Mouse (Mus musculus): ENCODE data around the gene A3galt2. TPM values are rescaled to one million over a fixed set of nuclear protein-coding genes. Genes with fewer than 3 reads are reported as not detected.
A peak's percentile ranks its signal among the peaks of the same experiment; 100 is the strongest.

Gene A3galt2
- total RNA-seq, 2 experiments from 2014 or later: 0.09 to 0.11 TPM

DNA sequence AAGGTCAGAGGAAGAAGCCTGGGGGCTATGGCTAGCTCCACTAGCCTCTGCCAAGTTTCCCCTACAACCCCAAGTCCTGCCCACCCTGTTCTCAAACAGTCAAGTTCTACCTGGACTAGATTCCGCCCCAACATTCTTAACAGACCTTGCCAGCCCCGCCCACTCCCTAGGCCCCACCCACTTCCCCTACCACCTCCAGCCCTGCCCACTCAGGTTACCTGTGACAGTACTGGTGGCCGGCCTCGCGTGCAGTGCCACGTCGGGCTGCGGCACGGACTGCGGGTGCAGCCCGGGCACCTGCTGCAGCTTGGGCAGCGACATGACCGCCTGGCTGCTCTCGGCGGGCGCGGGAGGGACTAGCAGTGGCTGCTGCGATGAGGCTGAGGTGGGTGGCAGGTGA, 34.5 kb downstream of the A3galt2 start:
- ATAC-seq (ENCODE audit: poor library complexity, severe bottlenecking): no peak

DNA sequence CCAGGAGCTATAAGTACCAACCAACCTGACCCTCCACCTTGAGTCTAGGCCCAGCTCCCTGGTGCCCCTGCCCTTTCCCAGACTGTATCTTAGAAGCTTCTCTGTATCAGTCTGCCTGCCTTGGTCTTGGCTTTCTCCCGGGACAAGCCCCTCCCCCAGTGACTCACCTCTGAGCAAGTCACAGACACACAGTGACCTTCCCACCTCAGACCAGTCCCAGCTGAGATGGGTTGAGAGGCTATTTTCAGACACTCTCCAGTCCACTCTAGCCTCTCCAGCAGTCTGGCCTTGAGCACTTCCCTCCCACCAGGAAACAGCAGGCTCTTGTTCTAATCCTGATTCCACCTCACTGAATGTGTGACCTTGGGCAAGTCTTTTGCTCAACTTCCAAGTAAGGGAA, 38.5 kb downstream of the A3galt2 start:
- ATAC-seq (ENCODE audit: poor library complexity, severe bottlenecking): no peak

DNA sequence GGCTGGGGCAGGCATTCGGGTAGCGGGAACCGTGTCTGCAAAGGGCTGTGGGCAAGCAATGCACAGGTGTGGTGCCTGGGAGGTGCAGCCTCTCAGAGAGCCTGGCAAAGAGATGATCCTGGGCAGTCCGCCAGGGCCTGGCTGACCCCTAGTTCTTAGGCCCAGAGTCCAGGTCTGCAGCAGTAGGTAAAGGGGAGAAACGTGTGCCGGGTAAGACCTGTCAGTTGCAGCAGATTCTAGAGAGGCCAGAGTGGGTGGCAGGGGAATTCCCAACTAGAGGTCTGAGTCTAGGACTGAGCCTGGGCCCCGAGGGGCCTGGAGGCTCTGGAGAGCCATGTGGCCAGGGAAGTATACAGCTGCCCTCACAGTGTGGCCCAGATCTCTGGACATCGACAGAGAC, 39.0 kb downstream of the A3galt2 start:
- no peak for ATAC-seq (ENCODE audit: poor library complexity, severe bottlenecking)

DNA sequence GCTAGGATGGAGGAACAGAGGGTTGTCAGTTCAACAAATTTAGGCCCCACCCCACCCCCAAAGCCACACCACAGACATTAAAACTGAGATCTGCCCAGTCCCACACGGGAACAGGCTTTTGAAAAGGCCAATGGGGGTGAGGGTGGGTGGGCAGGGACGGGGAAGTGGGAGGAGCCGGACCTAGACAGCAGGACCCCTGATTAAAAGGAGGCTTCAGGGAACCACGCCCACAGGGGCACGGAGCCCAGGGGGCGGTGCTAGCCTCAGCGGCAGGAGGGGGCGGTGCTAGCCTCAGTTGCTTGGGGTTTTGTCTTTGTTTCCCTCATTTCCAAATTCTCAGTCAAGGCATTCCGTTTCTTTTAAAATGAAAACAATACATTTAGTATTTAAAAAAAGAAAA, 40.4 kb downstream of the A3galt2 start:
- ATAC-seq (ENCODE audit: poor library complexity, severe bottlenecking): no peak

DNA sequence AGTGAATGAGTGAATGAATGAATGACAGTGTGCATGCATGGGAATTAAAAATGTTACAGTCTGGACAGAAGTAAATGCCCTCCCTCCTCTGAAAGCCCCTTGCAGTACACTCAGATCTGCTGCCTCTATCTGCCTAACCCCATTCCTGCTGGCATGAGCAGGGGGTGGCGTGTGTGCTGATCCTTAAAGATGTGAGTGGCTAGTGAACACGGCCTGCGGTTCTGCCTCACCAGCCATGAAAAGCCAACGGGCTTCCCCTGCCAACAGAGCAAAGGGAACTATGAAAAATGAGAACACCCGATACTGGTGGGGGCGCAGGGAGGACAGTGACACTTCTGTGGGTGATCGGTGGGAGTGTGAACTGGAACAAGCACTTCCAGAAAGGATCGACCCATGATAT, 41.6 kb downstream of the A3galt2 start:
- 0 out of 2 replicates have a peak, but pooled peaks have one; percentile 9 for ATAC-seq (ENCODE audit: poor library complexity, severe bottlenecking)

DNA sequence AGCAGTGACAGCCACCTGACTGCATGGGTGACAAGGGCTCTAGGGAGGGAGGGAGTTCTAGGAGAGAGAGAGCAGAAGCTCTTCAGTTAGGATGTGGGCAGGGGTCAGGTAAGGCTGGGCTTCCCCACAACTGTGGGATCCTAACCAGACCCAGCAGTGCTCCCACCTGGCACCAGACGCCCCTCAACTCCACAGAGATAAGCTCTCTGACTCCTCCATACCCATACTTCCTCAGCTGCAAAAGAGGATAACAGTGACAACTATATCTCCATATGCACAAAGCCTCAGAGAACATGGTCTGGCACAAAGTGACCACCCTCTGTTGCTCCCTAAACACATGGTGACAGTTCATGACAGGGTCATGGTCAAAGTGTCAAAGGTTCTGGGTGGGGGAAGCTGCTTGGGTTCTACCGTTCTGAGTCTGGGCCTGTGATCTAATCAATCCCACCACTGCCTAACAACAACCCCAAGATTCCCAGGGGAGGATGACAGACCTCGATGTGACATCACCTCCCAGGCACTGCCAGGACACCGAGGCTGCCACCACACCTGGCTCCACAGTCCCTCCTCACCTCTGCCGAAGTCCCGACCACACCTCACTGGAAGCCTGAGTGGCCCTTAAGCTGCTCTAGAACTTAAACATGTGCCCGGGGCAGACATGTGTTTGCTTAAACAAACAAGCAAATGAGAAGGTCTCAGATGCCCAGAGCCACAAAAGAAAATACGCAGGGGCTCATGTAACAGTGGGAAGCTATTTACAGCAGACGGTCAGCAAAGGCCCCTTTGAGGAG, 46.7 kb downstream of the A3galt2 start:
- no peak for ATAC-seq (ENCODE audit: poor library complexity, severe bottlenecking)

DNA sequence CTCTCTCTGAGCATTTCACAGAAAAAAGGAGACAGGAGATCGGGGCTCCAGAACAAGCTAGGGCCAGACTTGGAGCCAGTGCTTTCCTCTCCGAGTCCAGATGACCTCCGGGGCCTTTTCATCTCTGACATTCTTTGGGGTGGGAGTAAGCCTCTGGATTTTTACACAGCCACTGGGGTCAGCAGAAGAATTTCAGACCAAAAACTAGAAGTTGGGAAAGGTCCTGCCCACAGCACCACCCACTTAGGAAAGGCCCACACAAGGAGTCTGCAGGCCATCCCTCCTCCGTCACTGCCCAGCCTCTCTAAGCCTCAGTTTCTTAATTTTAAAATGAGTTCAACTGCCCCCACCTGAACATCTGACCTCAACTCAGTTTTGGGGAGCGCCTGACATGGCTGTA, 48.4 kb downstream of the A3galt2 start:
- ATAC-seq (ENCODE audit: poor library complexity, severe bottlenecking): no peak

DNA sequence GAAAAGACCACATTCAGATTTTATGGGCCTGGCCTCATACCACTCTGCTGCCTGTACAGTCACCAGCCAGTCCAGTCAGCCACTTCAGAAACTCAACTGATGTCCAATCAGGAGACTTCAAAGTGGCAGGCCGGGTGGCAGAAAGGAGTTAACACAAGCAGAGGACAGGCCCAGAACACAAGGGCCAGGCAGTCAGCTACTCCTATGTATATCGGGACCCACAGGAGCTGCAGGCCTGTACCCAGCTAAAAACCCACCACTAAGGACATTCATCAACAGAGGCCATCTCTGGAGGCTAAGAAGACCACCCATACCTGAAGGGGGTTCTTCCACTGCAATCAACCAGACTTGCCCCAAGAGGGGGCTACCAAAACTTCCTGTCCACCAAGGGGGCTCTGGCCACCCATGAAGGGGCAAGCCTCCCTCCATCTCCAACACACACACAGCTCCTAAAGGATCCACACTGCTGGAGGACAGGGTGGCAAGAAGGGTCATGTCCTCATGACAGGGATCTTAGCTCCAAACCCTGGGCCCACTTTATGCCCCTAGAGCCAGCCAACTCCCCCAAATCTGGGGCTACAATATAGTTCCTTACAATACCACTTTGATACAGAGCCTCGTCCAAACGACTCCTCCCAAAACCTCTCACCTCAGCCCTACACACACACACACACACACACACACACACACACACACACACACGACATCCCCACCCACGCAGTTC, 49.4 kb downstream of the A3galt2 start:
- ATAC-seq (ENCODE audit: poor library complexity, severe bottlenecking): no peak

DNA sequence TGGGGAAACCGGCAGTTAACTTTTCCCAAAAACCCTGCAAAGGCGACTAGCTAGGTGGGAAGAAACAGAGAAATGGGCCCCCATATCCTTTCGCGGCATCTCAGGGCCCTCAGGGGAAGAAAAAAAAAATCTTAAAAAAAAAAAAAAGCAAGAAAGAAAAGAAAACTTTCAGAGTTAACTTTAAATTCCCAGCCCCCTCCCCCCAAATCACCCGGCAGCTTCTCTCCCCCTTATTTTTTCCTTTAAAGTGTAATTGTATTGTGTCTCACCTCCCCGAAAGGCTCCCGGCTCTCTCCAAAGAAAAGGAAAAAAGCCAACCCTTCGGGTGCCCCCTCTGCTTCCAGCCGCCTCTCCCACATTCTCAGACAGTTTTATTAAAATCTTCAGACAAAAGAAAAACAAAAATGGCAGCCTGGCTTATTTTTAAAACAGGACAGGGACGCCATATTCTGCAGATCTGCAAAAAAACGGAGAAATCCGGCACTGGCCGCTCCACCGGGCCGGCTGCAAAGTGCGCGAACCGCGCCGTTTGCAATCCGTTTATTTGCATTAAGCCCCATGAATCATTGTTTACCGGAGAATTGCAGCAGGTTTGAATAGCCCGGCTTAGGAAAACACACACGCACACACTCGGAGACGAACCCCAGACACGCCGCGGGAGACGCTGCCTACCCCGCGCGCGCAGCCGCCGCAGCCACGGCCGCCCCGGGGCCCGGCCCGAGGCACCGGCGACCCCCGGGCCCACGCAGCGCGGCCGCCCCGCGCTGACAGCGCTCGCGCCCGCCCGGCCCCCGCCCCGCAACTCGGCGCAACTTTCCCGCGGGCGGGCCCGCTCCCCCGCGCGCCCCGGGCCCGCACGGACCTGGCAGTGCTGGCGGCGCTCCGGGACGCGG, 50.2 kb downstream of the A3galt2 start:
- 0 out of 2 replicates have a peak, but pooled peaks have one; percentile 10 for ATAC-seq (ENCODE audit: poor library complexity, severe bottlenecking)

DNA sequence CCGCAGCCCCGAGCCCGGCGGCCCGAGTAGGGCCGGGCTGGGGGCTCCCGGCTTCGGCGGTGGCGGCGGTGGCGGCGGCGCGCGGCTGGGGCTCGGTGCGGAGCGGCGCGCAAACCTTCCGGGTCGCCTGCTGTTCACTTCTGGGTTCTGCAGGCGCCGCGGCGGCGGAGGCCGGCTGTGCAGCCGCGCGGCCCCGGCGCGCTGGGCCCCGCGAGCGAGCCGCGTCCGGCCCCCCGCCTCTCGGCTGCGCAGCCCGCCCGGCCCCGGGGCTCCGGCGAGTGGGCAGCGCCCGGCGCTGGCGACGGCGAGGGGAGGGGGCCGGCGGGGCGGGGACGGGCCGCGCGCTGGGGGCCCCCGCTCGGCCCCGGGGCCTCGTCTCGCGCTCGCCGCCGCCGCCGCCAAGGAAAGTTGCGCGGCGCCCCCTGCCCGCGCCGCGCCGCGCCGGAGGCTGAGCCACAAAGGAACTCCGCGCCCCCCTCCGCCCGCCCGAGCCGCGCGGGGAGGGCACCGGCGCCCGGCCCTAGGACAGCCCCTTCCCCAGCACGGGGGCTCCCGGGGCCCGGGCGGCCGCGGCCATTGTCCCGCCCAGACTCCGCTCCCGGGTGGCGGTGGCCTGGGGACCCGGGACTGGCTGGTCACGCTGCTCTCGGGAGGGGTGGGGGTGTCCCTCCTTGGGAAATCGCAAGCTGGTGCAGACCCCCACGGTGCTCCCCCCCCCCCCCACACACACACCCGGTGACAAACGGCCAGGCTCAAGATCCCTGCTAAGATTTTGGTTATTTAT, 51.1 kb downstream of the A3galt2 start, which contains the start of gene Zfp362:
Gene Zfp362 (minus strand): TSS at position 3 of the 784 bp plus-strand sequence.
- peak; percentile 56 for ATAC-seq (ENCODE audit: poor library complexity, severe bottlenecking)

DNA sequence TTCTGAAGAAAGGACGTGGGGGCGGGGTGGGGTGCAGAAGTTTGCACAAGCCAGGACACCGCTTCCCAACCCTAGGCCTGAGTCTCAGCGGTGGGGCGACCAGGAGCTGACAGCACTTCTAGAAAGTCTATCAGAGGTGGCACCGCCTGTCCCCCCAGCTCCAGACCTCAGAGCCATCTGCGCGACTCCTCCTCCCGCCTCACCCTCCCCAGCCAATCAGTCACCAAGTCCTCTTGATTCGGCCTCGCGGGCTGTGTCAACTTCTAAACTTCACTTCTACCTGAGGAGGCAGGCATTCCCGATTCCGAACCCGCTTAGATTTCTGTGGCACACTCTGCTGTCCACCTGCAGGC, 51.6 kb downstream of the A3galt2 start:
- ATAC-seq (ENCODE audit: poor library complexity, severe bottlenecking): peak; percentile 52

DNA sequence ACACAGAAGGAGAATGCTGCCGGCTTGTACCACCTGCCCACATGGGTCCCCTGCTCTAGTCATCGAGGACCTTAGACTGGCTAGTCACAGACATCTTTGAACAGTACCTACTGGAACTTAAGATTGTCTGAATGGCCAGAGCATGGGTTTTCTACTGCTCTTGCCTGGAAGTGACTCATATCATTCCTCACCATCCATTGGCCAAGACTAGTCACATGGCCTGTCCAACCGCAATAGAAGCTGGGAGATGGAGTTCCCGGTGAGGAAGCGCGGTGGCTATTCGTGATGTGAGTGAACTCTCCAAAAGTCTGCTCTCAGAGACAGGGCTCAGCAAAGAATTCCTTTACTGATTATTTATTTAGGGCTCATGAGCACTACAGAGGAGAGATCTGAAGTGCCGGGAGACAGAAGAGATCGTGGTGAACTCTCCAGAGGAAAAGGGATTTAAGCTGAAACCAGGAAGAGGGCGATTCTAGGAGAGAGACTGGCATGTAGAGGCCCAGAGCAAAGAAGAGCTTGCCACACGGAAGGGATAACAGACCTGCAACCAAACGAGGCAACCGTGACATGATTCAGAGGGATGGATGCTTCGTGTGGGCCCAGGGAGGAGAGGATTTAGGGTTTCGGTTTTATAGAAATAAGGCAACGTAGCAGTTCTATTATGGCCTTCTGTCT, 56.4 kb downstream of the A3galt2 start:
- peak; percentile 94 for ATAC-seq (ENCODE audit: poor library complexity, severe bottlenecking)

DNA sequence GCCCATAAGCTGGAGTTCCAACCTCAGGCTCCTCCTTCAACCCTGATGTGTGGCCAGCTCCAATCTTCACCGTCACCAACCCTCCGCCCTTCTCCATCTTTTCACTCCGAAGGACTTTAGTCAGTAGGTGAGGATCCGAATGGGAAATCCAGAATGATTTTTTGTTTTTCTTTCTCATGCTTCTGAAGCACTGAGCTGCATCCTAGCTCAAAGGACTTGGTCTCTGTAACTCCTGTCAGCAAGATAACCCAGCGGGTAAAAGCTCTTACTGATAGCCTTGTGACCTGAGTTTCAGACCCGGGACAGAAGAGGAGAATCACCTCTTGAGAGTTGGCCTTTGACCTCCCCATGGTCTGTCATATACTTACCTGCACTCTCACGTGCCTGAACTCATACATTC, 61.8 kb downstream of the A3galt2 start:
- ATAC-seq (ENCODE audit: poor library complexity, severe bottlenecking): no peak

Other genes starting within 250 kb of the A3galt2 start
- gene Zscan20, start 145.3 kb upstream of the A3galt2 start, total RNA-seq (2015): 1.5 and 3.0 TPM in 2 replicates
- gene Zscan20, start 145.3 kb upstream of the A3galt2 start, total RNA-seq (2017): 2.9 and 3.3 TPM in 2 replicates
- 0.52 and 1.2 TPM in 2 replicates for gene Tlr12, start 136.7 kb upstream of the A3galt2 start, total RNA-seq (2015)
- gene Tlr12, start 136.7 kb upstream of the A3galt2 start, total RNA-seq (2017): 0.55 and 0.85 TPM in 2 replicates
- 34.1 and 34.5 TPM in 2 replicates for gene Phc2, start 100.7 kb upstream of the A3galt2 start, total RNA-seq (2015)
- gene Phc2, start 100.7 kb upstream of the A3galt2 start, total RNA-seq (2017): 17.0 and 18.8 TPM in 2 replicates
- 20.4 and 20.9 TPM in 2 replicates for gene Zfp362, start 50.7 kb downstream of the A3galt2 start, total RNA-seq (2015)
- 3.0 and 4.3 TPM in 2 replicates for gene Zfp362, start 50.7 kb downstream of the A3galt2 start, total RNA-seq (2017)
- 2.0 and 2.1 TPM in 2 replicates for gene Trim62, start 128.2 kb downstream of the A3galt2 start, total RNA-seq (2015)
- gene Trim62, start 128.2 kb downstream of the A3galt2 start, total RNA-seq (2017): 0.81 and 0.84 TPM in 2 replicates
- gene Azin2, start 207.1 kb downstream of the A3galt2 start, total RNA-seq (2015): 0.25 and 0.38 TPM in 2 replicates
- gene Azin2, start 207.1 kb downstream of the A3galt2 start, total RNA-seq (2017): 0.29 and 1.5 TPM in 2 replicates
- 41.2 and 48.0 TPM in 2 replicates for gene Ak2, start 236.6 kb downstream of the A3galt2 start, total RNA-seq (2015)
- gene Ak2, start 236.6 kb downstream of the A3galt2 start, total RNA-seq (2017): 69.0 and 71.2 TPM in 2 replicates

Measured in megakaryocyte, adult 5-6 weeks (primary cell).